Mouse (Mus musculus) cortical plate, adult 2 months (tissue): ENCODE measurements around the gene Sstr4.

ENCODE experiments used
- CTCF ChIP-seq: fragments of 200-500 bp; IDR thresholded peaks from 2 replicates; pipeline ENCODE4 v1.5.1; 2011; ENCODE audit warnings: mild to moderate bottlenecking, control low read depth, low read length; ENCODE audit not compliant: insufficient read depth; ENCODE audit errors: extremely low read depth
- POLR2A ChIP-seq: fragments of 200-500 bp; IDR thresholded peaks from 2 replicates; pipeline ENCODE4 v1.6.1; 2011; ENCODE audit warnings: mild to moderate bottlenecking, low read length, control low read depth; ENCODE audit not compliant: insufficient read depth; ENCODE audit errors: extremely low read depth

DNA sequence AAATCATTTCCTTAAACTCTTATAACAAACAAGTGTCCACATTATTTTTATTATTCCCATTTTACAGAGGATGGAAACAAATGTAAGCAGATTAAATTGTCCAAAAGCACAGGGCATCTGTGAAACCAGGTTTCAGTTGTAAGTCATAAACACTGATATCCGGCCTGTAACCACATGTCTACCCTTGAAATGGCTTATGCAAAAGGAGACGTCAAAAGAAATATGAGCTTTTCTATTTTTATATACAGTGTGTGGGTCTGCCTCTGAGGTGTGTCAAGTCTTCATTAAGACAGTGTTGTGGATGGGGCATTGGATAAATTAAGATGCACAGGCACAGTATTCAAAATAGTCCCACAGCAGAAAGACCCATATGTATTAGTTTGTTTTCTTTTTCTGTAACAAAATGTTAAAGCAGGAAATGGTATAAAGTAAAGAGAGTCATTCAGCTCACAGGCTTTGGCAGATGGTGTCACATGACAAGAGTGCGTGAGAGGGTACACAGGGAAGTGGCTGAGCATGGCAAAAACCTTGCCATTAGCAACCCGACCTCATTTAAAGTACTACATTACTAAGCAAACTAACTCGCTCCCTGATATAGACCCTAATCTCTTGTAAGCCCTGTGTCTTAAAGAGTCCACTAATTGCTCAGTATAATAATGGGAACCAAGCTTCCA is 30.7 kb downstream of the Sstr4 start:
- TF ChIP-seq CTCF = no peak
- no peak for TF ChIP-seq POLR2A
